Mouse (Mus musculus) lung, postnatal 14 days (tissue): Measurements from ENCODE around the gene Fto.

Experiments used
- DNase-seq: peaks from one replicate; pipeline ENCODE4 v3.0.0; 2021

The Fto gene

DNA sequence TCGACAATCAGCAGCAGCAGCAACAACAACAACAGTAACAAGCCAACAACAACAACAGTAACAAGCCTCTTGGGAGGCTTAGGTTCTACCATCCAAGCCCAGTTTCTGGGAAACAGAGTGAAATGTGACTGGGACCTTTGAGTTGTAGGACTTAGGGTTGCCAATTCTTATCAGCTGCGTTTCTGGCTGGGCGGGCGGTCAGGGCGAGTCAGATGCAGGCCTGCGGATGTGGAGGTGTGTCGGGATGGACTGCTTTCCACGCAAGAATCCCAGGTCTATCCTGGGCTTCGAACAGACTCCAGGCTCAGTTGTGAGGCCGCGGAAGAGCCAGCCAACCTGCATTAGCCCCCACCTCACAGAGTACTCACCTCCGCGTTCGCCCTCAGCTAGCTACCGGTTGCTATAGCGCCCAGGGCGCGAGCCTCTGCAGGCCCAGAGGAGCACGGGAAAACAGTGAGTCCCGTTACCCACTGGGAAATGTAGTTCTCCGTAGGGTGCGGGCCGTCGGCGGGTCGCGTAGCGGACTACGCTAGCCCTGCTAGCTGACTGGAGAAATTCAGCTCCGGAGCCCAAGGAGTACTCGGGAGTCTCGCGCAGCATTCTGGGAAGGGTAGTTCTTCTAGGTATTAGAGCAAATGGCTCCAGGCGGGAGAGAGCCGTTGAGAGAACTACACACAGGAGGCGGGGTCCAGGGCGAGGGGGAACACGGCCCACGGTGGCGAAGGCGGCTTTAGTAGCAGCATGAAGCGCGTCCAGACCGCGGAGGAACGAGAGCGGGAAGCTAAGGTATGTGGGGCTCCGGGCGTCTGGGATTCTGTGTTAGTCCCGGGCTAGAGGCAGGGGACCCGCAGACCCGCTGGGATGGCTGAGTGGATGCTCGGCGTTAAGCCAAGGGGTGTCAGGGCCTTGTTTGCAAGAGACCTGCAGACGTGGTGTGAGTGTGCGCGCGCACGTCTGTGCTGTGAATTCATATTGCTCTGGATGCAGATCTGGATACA is at the start of gene Fto, which contains the start of gene Rpgrip1l:
Gene Fto, plus strand, starts transcription at position 691 of the 998 bp plus-strand sequence.
Gene Rpgrip1l, minus strand, starts transcription at position 428 of the 998 bp plus-strand sequence.
- peak; percentile 96 for DNase-seq

GRCm38 (mm10) chr8:91263939-91264338 is 49.4 kb upstream of the Fto start:
- no peak for DNase-seq

DNA sequence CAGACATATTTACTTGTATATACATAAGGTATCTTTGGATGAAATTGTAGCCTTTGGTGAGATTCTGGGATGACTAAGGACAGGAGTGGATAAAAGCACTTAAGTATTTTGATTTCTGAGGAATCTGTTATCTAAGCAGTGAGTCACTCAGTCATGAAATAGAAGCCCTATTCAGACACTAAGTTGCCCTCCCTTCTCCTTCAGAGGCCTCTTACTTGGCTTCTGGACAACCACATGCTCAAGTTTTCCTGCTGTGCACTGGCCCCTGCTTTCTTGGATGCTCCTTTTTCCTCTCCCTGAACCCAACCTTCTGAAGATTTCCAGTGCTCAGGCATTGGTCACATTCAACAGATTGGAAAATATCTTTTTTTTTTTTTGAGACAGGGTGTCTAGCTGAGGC is 48.8 kb upstream of the Fto start:
- no peak for DNase-seq

GRCm38 (mm10) chr8:91269374-91269958 is 43.9 kb upstream of the Fto start:
- DNase-seq, result no peak

DNA sequence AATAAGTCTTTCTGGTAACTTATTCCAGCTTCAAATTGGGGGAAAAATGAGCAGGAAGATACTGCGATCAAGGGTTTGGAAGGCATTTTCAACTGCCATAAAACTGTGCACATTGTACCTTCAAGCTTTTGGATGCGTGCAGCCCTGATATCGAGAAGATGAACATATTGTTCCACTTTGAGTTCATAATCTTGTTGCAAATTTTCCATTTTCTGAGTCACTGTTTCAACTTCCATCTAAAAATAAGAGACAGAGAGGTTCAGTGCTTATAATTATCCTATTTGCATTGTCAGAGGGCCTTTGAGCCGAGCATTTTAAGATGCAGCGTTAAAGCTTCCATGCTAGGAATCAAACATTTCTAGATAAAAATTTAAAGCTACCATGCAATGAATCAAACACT is 39.8 kb upstream of the Fto start:
- DNase-seq, result no peak

GRCm38 (mm10) chr8:91276337-91276736 is 37.0 kb upstream of the Fto start:
- no peak for DNase-seq

GRCm38 (mm10) chr8:91278060-91278459 is 35.3 kb upstream of the Fto start:
- no peak for DNase-seq

GRCm38 (mm10) chr8:91280467-91281212 is 32.7 kb upstream of the Fto start:
- DNase-seq, result peak; percentile 48

- no peak for DNase-seq
These were observed 31.8 kb upstream of the Fto start for GRCm38 (mm10) chr8:91281545-91281944.

GRCm38 (mm10) chr8:91282655-91283054 is 30.7 kb upstream of the Fto start:
- no peak for DNase-seq

- no peak for DNase-seq
These were observed 29.5 kb upstream of the Fto start for GRCm38 (mm10) chr8:91283815-91284214.

- no peak for DNase-seq
These were observed 27.1 kb upstream of the Fto start for GRCm38 (mm10) chr8:91286237-91286636.

DNA sequence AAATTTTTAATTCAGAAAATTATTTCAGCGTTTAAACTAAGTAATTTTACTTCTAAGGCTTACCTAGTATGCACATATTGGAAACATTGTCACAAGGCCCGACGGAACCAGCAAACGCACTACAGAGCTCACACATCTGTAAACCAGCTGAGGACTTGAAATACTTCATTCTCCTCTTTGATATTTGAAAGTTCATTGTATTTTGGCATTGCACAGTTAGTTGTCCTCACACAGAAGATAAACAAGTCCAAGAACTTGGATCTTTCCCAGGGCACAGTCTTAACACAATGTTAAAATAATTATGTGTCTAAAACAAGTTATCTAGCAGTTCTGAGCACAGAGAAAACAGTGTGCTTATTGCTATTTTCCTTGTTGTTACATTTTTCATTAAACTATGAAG is 22.7 kb upstream of the Fto start:
- DNase-seq, result peak; percentile 23

GRCm38 (mm10) chr8:91295786-91296185 is 17.5 kb upstream of the Fto start:
- DNase-seq, result no peak

GRCm38 (mm10) chr8:91298672-91299071 is 14.7 kb upstream of the Fto start:
- DNase-seq, result no peak

GRCm38 (mm10) chr8:91304481-91305386 is 8.6 kb upstream of the Fto start:
- no peak for DNase-seq

GRCm38 (mm10) chr8:91312342-91312741 is 983 bp upstream of the Fto start:
- DNase-seq, result no peak

DNA sequence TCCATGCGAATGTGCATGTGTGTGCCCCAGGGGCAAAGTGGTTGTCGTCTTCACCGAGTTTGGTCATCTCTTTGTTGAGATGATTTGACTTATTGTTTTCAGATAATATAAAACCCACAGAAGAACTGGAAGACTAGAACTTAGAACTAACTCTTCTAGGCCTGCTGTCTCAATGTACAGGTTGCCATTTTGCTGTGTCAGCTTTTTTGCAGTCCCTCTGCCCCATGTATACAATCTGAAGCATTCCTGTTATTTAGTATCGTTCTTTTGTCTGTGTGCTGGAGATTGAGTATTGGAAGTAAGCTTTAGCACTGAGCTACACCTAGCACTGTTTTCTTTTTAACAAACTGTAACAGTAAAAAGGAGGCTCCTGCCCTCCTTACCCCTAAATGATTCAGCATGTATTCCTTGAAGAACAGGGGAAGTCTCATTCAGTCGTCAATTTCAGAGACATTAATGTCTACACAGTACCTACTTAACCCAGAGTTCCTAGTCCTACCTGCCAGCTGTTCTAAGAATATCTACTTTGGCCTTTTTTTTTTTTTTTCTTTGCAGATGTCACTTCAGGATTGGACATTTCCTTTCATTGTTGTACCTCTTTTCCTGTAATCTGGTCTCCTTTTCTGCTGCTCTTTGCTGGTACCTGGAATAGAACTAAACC is 4.4 kb downstream of the Fto start:
- DNase-seq, result no peak

GRCm38 (mm10) chr8:91318938-91319729 is 5.8 kb downstream of the Fto start:
- DNase-seq, result no peak

- DNase-seq, result no peak
These were observed 10.2 kb downstream of the Fto start for GRCm38 (mm10) chr8:91323511-91323910.

GRCm38 (mm10) chr8:91324271-91324670 is 10.9 kb downstream of the Fto start:
- DNase-seq, result no peak
